Mouse (Mus musculus) 3T3-L1 (cell line): ENCODE measurements around the gene Zbtb2.

Experiments
- DNase-seq: peaks from one replicate; pipeline ENCODE4 v3.0.0-alpha.2; 2015; ENCODE audit warnings: low read depth, low spot score

Zbtb2 gene

DNA sequence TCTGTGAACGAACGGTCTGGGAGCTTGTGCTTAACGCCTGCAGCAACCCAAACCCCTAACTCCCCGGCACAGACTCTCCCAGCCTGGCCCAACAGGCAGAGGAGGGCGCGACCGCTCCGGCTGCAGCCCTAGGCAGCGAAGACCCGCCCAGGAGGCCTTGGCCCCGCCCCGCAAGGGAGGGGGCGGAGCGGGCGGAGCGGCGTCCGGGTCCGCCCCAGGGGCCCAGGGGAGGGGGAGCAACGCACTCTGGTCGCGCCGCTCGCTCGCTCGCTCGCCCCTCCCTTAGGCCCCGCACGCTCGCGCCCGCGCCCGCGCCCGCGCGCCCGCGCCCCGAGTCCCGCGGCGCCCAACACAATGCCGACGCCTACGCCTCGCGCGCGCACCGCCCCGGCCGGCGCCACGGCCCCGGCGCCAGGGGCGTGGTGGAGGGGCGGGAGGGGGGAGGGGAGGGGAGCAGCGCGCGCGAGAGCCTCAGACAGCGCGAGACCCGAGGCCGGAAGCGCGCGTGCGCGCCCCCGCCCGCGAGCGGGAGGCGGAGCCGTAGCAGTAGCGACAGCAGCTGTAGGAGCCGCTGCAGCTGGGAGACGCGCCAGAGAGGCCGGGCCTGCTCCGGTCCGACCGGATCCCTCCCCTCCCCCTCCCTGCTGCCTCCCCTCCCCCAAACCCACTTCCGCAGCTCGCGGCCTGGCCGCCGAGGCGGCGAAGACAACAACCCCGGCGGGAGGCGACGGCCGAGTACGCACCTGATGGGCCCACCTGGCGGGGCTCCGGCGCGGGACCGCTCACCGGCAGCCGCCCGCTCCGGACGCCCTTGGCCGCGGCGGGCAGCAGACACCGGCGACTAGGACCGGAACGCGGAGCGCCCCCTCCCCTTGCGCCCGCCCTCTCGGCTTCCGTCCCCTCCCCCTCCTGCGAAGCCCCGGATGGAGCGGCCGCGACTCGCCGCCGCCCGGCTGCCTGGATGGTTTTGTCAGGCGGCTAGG is 1.0 kb downstream of the Zbtb2 start:
- DNase-seq, result peak; percentile 90

- no peak for DNase-seq
Measured at GRCm38 (mm10) chr10:4384244-4384643, 3.7 kb downstream of the Zbtb2 start.

- DNase-seq, result no peak
Measured at GRCm38 (mm10) chr10:4380748-4381147, 7.2 kb downstream of the Zbtb2 start.

DNA sequence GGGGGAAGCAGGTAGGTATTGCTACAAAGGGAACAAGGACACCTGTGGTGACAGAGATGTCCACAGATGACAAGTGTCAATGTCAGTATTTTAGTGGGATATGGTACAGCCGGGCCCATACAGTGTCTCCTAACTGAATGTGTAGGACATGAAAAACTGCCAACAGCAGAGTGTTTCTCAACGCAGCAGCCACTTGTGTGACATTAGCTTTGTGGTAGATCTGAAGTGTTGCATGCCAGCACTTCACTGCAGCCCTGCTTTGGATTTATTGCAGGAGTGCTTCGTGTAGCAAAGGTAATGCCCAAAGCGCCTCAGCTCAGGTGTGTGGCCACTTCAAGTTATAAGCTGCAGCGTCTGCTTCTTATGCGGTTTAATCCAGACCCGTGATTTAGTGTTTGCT is 11.0 kb downstream of the Zbtb2 start:
- DNase-seq, result no peak

GRCm38 (mm10) chr10:4376461-4376860 is 11.4 kb downstream of the Zbtb2 start:
- no peak for DNase-seq

DNA sequence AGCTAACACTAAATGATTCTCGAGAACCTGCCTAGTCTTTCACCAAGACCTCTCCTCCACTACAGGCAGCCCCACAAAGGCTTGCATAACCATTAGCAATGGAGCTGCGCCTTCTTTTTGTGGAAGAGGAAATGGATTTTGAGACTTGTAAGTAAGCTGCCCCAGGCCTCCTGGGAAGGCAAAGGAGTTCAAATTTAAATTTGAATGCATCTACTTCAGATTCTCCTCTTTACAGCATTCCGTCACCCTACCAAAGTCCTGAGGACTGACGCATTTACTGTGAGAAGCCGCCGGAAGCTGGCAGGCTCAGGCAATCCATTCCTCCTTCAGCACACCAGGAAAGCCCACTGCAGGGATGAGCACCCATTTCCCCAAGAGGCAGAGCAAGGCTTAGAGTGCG is 12.6 kb downstream of the Zbtb2 start:
- no peak for DNase-seq

DNA sequence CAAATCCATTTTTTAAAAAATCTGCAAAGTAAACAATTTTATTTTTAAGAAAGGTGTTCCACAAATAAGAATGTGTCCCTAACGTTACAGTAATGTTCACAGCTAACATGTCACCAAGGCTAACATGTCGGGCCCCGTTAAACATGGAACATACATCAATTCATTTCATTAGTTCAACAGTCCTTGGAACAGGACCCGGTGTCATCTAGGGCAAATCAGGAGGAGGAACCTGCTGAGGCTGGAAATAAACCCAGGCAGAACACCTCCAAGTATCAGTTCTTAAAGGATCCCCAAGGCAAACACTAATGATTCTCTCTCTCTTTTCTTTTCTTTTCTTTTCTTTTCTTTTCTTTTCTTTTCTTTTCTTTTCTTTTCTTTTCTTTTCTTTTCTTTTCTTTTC is 13.2 kb downstream of the Zbtb2 start:
- no peak for DNase-seq

DNA sequence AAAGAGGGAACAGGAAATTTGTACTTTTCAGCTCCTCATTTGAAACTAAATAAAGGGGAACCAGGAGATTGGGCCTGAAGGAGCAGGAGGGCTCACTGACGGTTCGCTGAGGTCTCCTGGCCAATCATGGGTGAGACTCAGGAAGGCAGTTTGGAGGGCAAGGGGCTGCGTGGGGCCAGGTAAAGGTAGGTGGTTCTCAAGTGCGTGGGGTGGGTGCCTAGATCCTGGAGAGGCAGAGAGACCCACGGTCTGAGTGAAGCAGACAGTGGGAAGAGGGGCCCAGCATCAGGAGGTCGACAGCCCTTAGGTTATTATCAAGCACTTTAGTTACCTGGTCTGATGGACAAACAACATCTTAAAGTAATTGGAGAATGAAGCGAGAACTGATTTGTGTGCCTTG is 13.7 kb downstream of the Zbtb2 start:
- DNase-seq, result no peak

DNA sequence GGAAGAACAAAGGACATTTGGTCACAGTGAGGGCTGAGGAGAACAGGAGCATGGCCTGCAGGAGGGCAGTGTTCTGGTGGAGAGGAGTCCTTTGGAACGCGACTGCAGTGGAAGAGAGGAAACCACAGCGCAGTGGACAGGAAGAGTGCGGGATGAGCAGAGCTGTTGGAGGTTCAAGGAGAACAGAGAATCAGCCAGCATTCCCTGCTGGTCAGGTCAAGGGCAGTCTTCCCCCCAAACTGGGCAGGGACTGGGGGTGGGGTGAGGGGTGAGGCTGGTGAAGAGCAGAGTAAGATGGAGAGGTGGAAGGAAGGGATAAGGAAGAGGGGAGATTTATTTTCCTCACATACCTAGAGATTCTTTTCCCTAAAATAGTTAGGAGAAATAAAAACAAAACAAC is 14.3 kb downstream of the Zbtb2 start:
- no peak for DNase-seq

DNA sequence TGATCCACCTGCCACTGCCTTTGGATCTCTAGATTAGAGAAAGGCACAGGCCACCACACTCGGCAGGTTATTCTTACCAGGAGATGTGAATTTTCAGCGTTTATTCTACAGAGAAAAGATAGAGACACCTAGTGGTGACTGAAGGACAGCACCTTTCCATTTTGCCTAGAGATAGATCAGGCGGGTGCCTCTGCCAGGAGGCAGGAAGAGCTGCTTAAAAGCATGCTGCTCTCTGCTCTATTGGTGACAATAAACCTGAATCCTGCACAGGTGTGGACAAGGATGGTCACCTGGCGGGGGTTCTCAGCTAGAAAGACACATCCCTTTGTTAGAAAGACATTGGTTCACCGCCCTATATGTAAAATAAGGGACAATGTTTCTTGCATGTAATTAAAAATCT is 15.9 kb downstream of the Zbtb2 start:
- peak; percentile 62 for DNase-seq

- DNase-seq, result no peak
Measured at GRCm38 (mm10) chr10:4370105-4370504, 17.8 kb downstream of the Zbtb2 start.

GRCm38 (mm10) chr10:4364618-4365017 is 23.3 kb downstream of the Zbtb2 start:
- no peak for DNase-seq

DNA sequence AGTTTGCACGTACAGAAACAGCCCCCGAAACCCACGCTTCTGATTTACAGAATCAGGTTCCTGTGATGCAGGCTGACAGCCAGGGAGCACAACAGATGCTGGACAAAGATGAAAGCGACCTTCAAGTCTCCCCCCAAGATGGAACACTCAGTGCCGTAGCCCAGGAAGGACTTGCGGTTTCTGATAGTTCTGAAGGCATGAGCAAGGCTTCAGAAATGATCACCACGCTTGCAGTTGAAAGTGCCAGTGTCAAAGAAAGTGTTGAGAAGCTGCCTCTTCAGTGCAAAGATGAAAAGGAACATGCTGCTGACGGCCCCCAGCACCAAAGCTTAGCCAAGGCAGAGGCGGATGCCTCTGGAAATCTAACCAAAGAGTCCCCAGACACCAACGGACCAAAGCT is 30.5 kb downstream of the Zbtb2 start:
- DNase-seq, result no peak

GRCm38 (mm10) chr10:4356640-4357039 is 31.3 kb downstream of the Zbtb2 start:
- DNase-seq, result no peak

GRCm38 (mm10) chr10:4355882-4356451 is 31.9 kb downstream of the Zbtb2 start:
- DNase-seq, result no peak

- DNase-seq, result no peak
Measured at GRCm38 (mm10) chr10:4354371-4355260, 33.3 kb downstream of the Zbtb2 start.

GRCm38 (mm10) chr10:4347591-4347990 is 40.3 kb downstream of the Zbtb2 start:
- no peak for DNase-seq

DNA sequence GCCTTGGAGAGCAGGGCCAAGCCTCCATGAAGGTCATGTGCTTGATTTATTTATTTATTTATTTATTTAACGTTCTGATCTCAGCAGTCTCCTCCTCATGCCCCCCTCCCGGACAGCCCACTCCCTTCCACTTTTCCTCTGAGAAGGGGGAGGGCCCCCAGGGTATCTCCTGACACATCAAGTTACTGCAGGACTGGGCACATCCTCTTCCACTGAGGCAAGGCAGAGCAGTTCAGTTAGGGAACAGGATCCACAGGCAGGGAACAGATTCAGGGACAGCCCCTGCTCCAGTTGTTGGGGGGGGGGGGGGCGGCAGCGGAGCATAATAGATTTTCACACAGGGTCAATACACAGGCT is 40.8 kb downstream of the Zbtb2 start:
- no peak for DNase-seq

- peak; percentile 45 for DNase-seq
Measured at GRCm38 (mm10) chr10:4346489-4347135, 41.3 kb downstream of the Zbtb2 start.

DNA sequence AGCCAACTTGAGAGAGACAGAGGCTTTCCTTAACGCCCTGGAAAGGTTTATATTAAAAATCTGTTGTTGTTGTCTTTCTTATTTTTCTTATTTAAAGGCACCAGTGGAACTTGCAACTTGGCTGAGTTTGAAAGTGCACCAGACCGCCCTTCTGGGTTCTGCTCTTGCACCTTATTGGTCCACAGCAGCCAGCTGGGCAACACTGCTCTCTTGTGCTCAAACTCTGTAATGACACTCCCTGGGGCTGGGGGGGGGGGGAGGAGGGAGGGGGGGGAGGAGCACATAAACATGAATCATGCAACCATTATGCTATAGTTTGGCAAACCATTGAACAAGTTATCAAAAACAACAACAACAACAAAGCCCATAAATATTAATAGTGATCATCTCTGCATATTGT is 46.5 kb downstream of the Zbtb2 start:
- peak; percentile 74 for DNase-seq

DNA sequence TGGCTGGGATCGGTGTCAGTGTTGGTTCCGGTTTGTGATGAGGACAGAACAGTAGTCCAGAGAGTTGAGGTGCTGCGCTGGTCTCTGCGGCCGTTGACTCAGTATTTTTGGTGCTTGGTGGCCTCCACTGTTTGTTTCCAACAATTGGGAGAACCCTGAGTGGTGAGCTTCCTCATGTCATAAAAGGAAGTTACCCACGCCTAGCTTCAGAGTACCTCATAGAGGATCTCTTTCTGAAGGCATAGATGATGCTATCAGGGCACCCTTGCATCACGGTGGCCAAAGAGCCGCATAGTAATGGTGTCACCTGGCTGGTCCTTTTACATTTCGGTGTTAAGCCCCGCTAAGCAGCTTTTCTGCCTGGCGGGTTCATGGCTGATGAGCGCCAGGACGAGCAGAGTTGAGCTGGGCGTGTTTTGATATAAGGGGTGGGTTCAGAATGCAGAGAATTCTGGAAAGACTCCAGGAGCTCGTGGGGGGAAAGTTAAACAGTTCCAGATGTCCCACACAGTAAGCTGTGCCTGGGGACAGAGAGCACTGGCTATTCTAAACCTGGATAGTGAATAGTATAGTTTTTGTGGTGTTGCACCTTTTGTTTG is 48.9 kb downstream of the Zbtb2 start:
- DNase-seq, result peak; percentile 94
